Mouse (Mus musculus): ENCODE measurements around the gene Golm1. TPM values are rescaled to one million over a fixed set of nuclear protein-coding genes. Genes with fewer than 3 reads are reported as not detected.

Gene Golm1
- polyA plus RNA-seq, 1 experiment from 2014 or later: 142 TPM

GRCm38 (mm10) chr13:59654465-59654864, 21.1 kb downstream of the Golm1 start:
- no peak for DNase-seq (ENCODE audit: extremely low spot score, low spot score)
- no peak overlapping the region for H3K27ac ChIP-seq
- peaks cover 36% of the 10 kb centered on the region for H3K4me1 ChIP-seq
- WGBS: 95% methylated on average over 5 of the region's 5 CpGs
- no peaks in the 10 kb centered on the region for H3K27me3 ChIP-seq (ENCODE audit: poor library complexity, severe bottlenecking)
- H3K36me3 ChIP-seq (replicated peaks): peaks cover 95% of the 10 kb centered on the region
- no peak overlapping the region for H3K4me3 ChIP-seq
- no peaks in the 10 kb centered on the region for H3K9me3 ChIP-seq

GRCm38 (mm10) chr13:59653136-59653535, 22.5 kb downstream of the Golm1 start:
- 89% methylated on average over 3 of the region's 3 CpGs for WGBS

GRCm38 (mm10) chr13:59652651-59653050, 23.0 kb downstream of the Golm1 start:
- peaks cover 95% of the 10 kb centered on the region for H3K36me3 ChIP-seq (replicated peaks)
- H3K4me3 ChIP-seq: no peak overlapping the region

More at GRCm38 (mm10) chr13:59653136-59653535, 22.5 kb downstream of the Golm1 start:
- no peak for DNase-seq (ENCODE audit: extremely low spot score, low spot score)
- Histone ChIP-seq H3K4me3 (no peak overlapping the region), H3K27me3 (ENCODE audit: poor library complexity, severe bottlenecking) (no peaks in the 10 kb centered on the region), H3K27ac (0 out of 2 replicates have a peak overlapping the region, but pooled peaks have one; percentile 6), H3K36me3 (replicated peaks) (peaks cover 95% of the 10 kb centered on the region), H3K4me1 (peaks cover 39% of the 10 kb centered on the region), H3K9me3 (no peaks in the 10 kb centered on the region)

GRCm38 (mm10) chr13:59649781-59650180, 25.8 kb downstream of the Golm1 start:
- DNase-seq (ENCODE audit: extremely low spot score, low spot score): no peak
- H3K9me3 ChIP-seq: no peaks in the 10 kb centered on the region
- H3K4me1 ChIP-seq: peaks cover 41% of the 10 kb centered on the region
- no peak overlapping the region for H3K27ac ChIP-seq
- WGBS: 92% methylated on average over 5 of the region's 5 CpGs
- H3K4me3 ChIP-seq: no peak overlapping the region
- H3K36me3 ChIP-seq (replicated peaks): peaks cover 100% of the 10 kb centered on the region
- H3K27me3 ChIP-seq (ENCODE audit: poor library complexity, severe bottlenecking): no peaks in the 10 kb centered on the region

More at GRCm38 (mm10) chr13:59652651-59653050, 23.0 kb downstream of the Golm1 start:
- no peak for DNase-seq (ENCODE audit: extremely low spot score, low spot score)
- Histone ChIP-seq H3K4me1 (peaks cover 39% of the 10 kb centered on the region), H3K27me3 (ENCODE audit: poor library complexity, severe bottlenecking) (no peaks in the 10 kb centered on the region), H3K27ac (no peak overlapping the region), H3K9me3 (no peaks in the 10 kb centered on the region)
- WGBS: 86% methylated on average over 5 of the region's 5 CpGs

DNA sequence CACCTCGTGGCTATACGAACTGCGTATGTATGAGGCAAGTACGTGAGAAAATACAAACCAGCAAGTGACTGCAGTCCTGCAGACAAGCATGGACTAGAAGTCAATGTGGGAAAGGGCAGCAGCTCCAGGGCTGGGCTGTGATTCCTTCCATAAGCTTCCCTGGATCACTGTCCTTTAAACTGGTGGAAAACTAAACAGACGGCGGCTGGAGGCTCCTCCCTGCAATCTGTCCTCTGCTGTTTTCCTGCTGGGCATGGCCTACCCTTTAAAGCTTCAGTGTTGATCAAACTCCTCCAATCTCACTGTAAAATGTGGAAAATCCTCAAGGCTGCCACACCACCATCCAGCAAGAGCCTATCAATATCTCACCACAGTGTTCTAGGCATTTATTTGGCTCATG, 27.0 kb downstream of the Golm1 start:
- peaks cover 34% of the 10 kb centered on the region for H3K4me1 ChIP-seq
- no peak for DNase-seq (ENCODE audit: extremely low spot score, low spot score)
- H3K27me3 ChIP-seq (ENCODE audit: poor library complexity, severe bottlenecking): no peaks in the 10 kb centered on the region
- no peak overlapping the region for H3K4me3 ChIP-seq
- H3K9me3 ChIP-seq: no peaks in the 10 kb centered on the region
- 95% methylated on average over 6 of the region's 6 CpGs for whole genome bisulfite sequencing
- peaks cover 99% of the 10 kb centered on the region for H3K36me3 ChIP-seq (replicated peaks)
- H3K27ac ChIP-seq: no peak overlapping the region

DNA sequence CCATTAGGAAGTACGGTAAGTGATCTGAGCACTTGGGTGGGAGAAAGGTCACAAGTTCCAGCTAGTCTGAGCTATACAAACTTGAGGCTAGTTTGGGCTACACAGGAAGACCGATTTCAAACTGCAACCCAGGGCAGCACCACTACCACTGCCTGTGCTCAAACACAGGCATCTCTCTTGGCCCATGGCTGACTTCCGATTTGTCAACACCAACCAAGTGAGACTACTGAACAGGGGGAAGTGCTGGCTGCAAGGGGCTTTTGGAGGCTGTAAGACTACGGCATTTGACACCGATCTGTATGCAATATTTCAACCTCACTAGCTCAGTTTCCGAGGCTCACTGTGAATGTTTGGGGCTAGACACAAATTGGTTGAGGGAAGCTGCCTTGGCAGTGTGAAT, 28.1 kb downstream of the Golm1 start:
- DNase-seq (ENCODE audit: extremely low spot score, low spot score): no peak
- Histone ChIP-seq H3K27me3 (ENCODE audit: poor library complexity, severe bottlenecking) (no peaks in the 10 kb centered on the region), H3K4me3 (no peak overlapping the region), H3K27ac (peak overlapping the region; percentile 36; the same call in 1 of the 2 replicates), H3K36me3 (replicated peaks) (peaks cover 99% of the 10 kb centered on the region), H3K4me1 (peaks cover 26% of the 10 kb centered on the region), H3K9me3 (no peaks in the 10 kb centered on the region)
- WGBS: 86% methylated on average over 6 of the region's 6 CpGs

DNA sequence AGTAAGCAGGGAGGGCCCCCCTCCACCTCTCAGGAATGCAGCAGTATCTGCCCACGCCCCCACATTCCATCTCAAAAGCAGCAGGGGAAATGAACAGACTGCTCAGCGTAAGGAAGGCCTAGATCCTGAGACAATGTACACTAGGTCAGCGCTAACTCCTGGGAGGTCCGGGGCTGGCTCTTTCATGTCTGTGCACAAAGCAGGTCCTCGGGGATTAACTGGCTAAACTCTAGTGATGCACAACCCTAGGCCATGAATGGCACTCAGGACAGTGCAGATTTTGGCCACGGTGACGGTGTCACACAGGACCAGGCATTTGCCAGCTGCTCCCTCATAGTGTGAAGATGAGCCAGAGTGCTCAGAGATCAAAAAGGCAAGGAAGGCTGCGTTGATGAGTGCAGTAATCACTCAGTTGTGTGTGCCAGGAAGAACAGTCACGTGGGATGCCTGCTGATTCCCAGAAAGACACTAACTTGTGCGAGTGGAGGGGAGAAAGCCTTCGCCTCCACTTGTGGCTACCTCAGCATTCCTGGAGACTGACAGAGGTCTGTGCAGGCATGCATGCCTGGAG, 28.9 kb downstream of the Golm1 start:
- Histone ChIP-seq H3K27me3 (ENCODE audit: poor library complexity, severe bottlenecking) (no peaks in the 10 kb centered on the region), H3K27ac (peak overlapping the region; percentile 36), H3K36me3 (replicated peaks) (peaks cover 98% of the 10 kb centered on the region), H3K4me1 (peaks cover 26% of the 10 kb centered on the region), H3K4me3 (no peak overlapping the region), H3K9me3 (no peaks in the 10 kb centered on the region)
- 44% methylated on average over 11 of the region's 11 CpGs for WGBS
- DNase-seq (ENCODE audit: extremely low spot score, low spot score): peak; percentile 36

- WGBS: 91% methylated on average over 3 of the region's 3 CpGs
- H3K36me3 ChIP-seq (replicated peaks): peaks cover 97% of the 10 kb centered on the region
- H3K4me3 ChIP-seq: no peak overlapping the region
- no peak overlapping the region for H3K27ac ChIP-seq
- H3K4me1 ChIP-seq: peaks cover 26% of the 10 kb centered on the region
- H3K27me3 ChIP-seq (ENCODE audit: poor library complexity, severe bottlenecking): no peaks in the 10 kb centered on the region
- no peak for DNase-seq (ENCODE audit: extremely low spot score, low spot score)
- H3K9me3 ChIP-seq: no peaks in the 10 kb centered on the region
Observed at GRCm38 (mm10) chr13:59645491-59645890, 30.1 kb downstream of the Golm1 start.

- H3K4me3 ChIP-seq: no peak overlapping the region
- no peak overlapping the region for H3K27ac ChIP-seq
- DNase-seq (ENCODE audit: extremely low spot score, low spot score): no peak
- no peaks in the 10 kb centered on the region for H3K27me3 ChIP-seq (ENCODE audit: poor library complexity, severe bottlenecking)
- H3K36me3 ChIP-seq (replicated peaks): peaks cover 97% of the 10 kb centered on the region
- H3K9me3 ChIP-seq: no peaks in the 10 kb centered on the region
- WGBS: 89% methylated on average over 2 of the region's 2 CpGs
- H3K4me1 ChIP-seq: peaks cover 21% of the 10 kb centered on the region
Observed at GRCm38 (mm10) chr13:59642818-59643217, 32.8 kb downstream of the Golm1 start.

- Histone ChIP-seq H3K27me3 (ENCODE audit: poor library complexity, severe bottlenecking) (no peaks in the 10 kb centered on the region), H3K4me3 (no peak overlapping the region), H3K9me3 (no peaks in the 10 kb centered on the region), H3K4me1 (no peaks in the 10 kb centered on the region), H3K27ac (no peak overlapping the region), H3K36me3 (replicated peaks) (peaks cover 97% of the 10 kb centered on the region)
- no peak for DNase-seq (ENCODE audit: extremely low spot score, low spot score)
- WGBS: 93% methylated on average over 6 of the region's 6 CpGs
Observed at GRCm38 (mm10) chr13:59640178-59640440, 35.5 kb downstream of the Golm1 start.

GRCm38 (mm10) chr13:59639368-59640177, 36.0 kb downstream of the Golm1 start:
- Histone ChIP-seq H3K4me1 (no peaks in the 10 kb centered on the region), H3K4me3 (no peak overlapping the region), H3K27ac (no peak overlapping the region), H3K9me3 (no peaks in the 10 kb centered on the region), H3K27me3 (ENCODE audit: poor library complexity, severe bottlenecking) (no peaks in the 10 kb centered on the region), H3K36me3 (replicated peaks) (peaks cover 97% of the 10 kb centered on the region)
- DNase-seq (ENCODE audit: extremely low spot score, low spot score): no peak
- WGBS: 92% methylated on average over 16 of the region's 16 CpGs

- no peak overlapping the region for H3K4me3 ChIP-seq
- WGBS: 94% methylated on average over 7 of the region's 7 CpGs
- no peaks in the 10 kb centered on the region for H3K4me1 ChIP-seq
- H3K36me3 ChIP-seq (replicated peaks): peaks cover 98% of the 10 kb centered on the region
- H3K9me3 ChIP-seq: no peaks in the 10 kb centered on the region
- no peak for DNase-seq (ENCODE audit: extremely low spot score, low spot score)
- no peaks in the 10 kb centered on the region for H3K27me3 ChIP-seq (ENCODE audit: poor library complexity, severe bottlenecking)
- no peak overlapping the region for H3K27ac ChIP-seq
Observed at GRCm38 (mm10) chr13:59637800-59638199, 37.8 kb downstream of the Golm1 start.

DNA sequence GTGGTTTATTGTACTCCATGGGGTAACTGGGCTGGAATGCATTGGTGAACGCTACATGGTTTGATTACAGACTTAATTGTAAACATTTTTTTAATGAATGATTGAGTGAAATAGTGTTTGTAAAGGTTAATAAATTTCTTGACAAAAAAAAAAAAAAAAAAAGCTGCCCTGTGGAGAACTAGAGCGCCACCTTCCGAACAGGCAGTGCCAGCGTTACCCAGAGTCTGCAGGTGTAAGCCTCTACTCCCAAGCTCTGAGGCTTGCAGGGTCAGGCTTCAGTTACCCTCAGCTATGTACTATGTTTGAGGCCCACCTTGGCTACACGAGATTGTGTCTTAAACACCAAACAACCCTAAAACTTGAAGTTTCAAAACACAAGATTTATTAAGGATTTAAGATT, 41.0 kb downstream of the Golm1 start:
- H3K9me3 ChIP-seq: no peaks in the 10 kb centered on the region
- no peak for DNase-seq (ENCODE audit: extremely low spot score, low spot score)
- H3K36me3 ChIP-seq (replicated peaks): peaks cover 100% of the 10 kb centered on the region
- H3K27ac ChIP-seq: no peak overlapping the region
- H3K27me3 ChIP-seq (ENCODE audit: poor library complexity, severe bottlenecking): no peaks in the 10 kb centered on the region
- 77% methylated on average over 5 of the region's 5 CpGs for WGBS
- H3K4me3 ChIP-seq: no peak overlapping the region
- no peaks in the 10 kb centered on the region for H3K4me1 ChIP-seq
